33 mouse cellular contexts compared by ENCODE assay signal in the genomic region with DNA sequence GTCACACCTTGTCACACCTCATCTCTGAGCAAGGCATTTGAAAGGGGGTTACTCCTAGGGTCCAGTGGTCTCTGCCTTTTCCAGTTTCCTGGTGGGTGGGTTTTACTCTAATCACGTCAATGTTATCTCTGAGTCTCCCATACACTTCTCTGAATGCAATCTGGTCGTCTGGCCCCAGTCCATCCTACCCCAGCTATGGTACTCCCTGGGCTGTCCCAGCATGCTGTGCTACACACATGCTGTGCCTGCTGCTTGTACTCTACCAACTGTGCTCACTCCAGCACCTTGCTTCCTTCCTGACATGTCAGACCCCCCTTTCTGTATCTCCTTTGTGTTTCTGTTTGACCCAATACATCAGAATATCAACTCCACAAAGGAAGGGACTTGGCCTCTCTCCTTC. TPM values are rescaled to one million over a fixed set of nuclear protein-coding genes. Genes with fewer than 3 reads are reported as not detected.
DNase-seq lines count a peak whose midpoint lies in the region; ATAC-seq and TF ChIP-seq lines count a peak whose summit lies in the region.
"Had no signal": no experiment of that assay in that cellular context is flagged by ENCODE, and none has a peak within 500 bp of the region (broad histone marks: within the 10 kb centered on the region; RNA-seq: fewer than 3 reads in every experiment).

No protein-coding gene starts in this region.

- no peak overlapping the region for H3K4me3 ChIP-seq in forebrain, embryonic 15.5 days
- no peak overlapping the region for H3K4me3 ChIP-seq in forebrain, embryonic 12.5 days (replicated peaks)
- H3K4me3 ChIP-seq in forebrain, embryonic 16.5 days (replicated peaks; ENCODE audit: low read length): no peak overlapping the region
- H3K4me3 ChIP-seq in myocyte: no peak overlapping the region
- H3K4me3 ChIP-seq: embryonic facial prominence, embryonic 10.5 days; embryonic facial prominence, embryonic 13.5 days; erythroblast, embryonic 14.5 days; gastrocnemius, adult 2 months; hindbrain, embryonic 12.5 days; hindbrain, embryonic 15.5 days had no signal

- no peaks in the 10 kb centered on the region for H3K79me2 ChIP-seq in myocyte (ENCODE audit: control insufficient read depth, insufficient read depth)

- peak; percentile 53; the same call in 1 of the 2 replicates for ATAC-seq in forebrain, embryonic 15.5 days (replicated peaks)
- no peak for ATAC-seq in forebrain, embryonic 12.5 days (ENCODE audit: low FRiP score)
- peak; percentile 65 for ATAC-seq in forebrain, embryonic 16.5 days
- ATAC-seq: CD4-positive, CD25-positive, alpha-beta regulatory T cell, adult 4 months had no signal

- H3K4me2 ChIP-seq in forebrain, embryonic 15.5 days (replicated peaks): no peak overlapping the region
- H3K4me2 ChIP-seq in forebrain, embryonic 12.5 days: no peak overlapping the region
- H3K4me2 ChIP-seq in forebrain, embryonic 16.5 days (ENCODE audit: low read length): no peak overlapping the region
- no peak overlapping the region for H3K4me2 ChIP-seq in myocyte (ENCODE audit: low read depth)
- H3K4me2 ChIP-seq: embryonic facial prominence, embryonic 13.5 days; heart, embryonic 11.5 days; hindbrain, embryonic 12.5 days; hindbrain, embryonic 15.5 days had no signal

- peak; percentile 39 to 57 for DNase-seq in layer of hippocampus, postnatal 14 days (ENCODE audit: low spot score in 2 of 2)
- DNase-seq in layer of hippocampus, adult 11-12 months (ENCODE audit: low spot score): no peak
- no peak for DNase-seq in left cerebral cortex, adult 9 months (ENCODE audit: low spot score in 2 of 2)
- DNase-seq: adrenal gland, adult 2 months; adrenal gland, postnatal 14 days; cerebellum, adult 11-12 months; cerebellum, adult 8-10 months; gastrocnemius, adult 2 months; gastrocnemius, postnatal 14 days; heart, adult 11 months had no signal

- H3ac ChIP-seq in myocyte (ENCODE audit: control insufficient read depth, insufficient read length): no peak overlapping the region

- no peaks in the 10 kb centered on the region for H3K9me3 ChIP-seq in forebrain, embryonic 15.5 days
- H3K9me3 ChIP-seq in forebrain, embryonic 12.5 days: no peaks in the 10 kb centered on the region
- no peaks in the 10 kb centered on the region for H3K9me3 ChIP-seq in forebrain, embryonic 16.5 days (ENCODE audit: control insufficient read depth, low read length)
- H3K9me3 ChIP-seq: embryonic facial prominence, embryonic 10.5 days; embryonic facial prominence, embryonic 13.5 days; hindbrain, embryonic 12.5 days; hindbrain, embryonic 15.5 days had no signal

- H3K4me1 ChIP-seq in forebrain, embryonic 15.5 days: no peaks in the 10 kb centered on the region
- H3K4me1 ChIP-seq in forebrain, embryonic 12.5 days: peaks cover 10% of the 10 kb centered on the region; the same call in 1 of the 2 replicates
- peaks cover 6% of the 10 kb centered on the region for H3K4me1 ChIP-seq in forebrain, embryonic 16.5 days (replicated peaks; ENCODE audit: control insufficient read depth, insufficient read depth, low read length)

- TF ChIP-seq POLR2A in myocyte (IDR thresholded peaks at IDR 0.05; ENCODE audit: insufficient read length, low read depth): no peak

- H3K27me3 ChIP-seq in forebrain, embryonic 15.5 days: no peaks in the 10 kb centered on the region
- H3K27me3 ChIP-seq in forebrain, embryonic 12.5 days: peaks cover 18% of the 10 kb centered on the region
- peaks cover 2% of the 10 kb centered on the region; the same call in 1 of the 2 replicates for H3K27me3 ChIP-seq in forebrain, embryonic 16.5 days (replicated peaks; ENCODE audit: control insufficient read depth, insufficient read depth, low read length)
- no peaks in the 10 kb centered on the region for H3K27me3 ChIP-seq in myocyte (ENCODE audit: control insufficient read depth, insufficient read depth, insufficient read length)
- H3K27me3 ChIP-seq: hindbrain, embryonic 15.5 days had no signal

- peaks cover 21% of the 10 kb centered on the region; the same call in 1 of the 2 replicates for H3K36me3 ChIP-seq in forebrain, embryonic 15.5 days
- peaks cover 14% of the 10 kb centered on the region for H3K36me3 ChIP-seq in forebrain, embryonic 12.5 days (replicated peaks)
- H3K36me3 ChIP-seq in forebrain, embryonic 16.5 days (ENCODE audit: control insufficient read depth, insufficient read depth): 0 out of 2 replicates have a peak, but pooled peaks cover 2% of the 10 kb centered on the region
- no peaks in the 10 kb centered on the region for H3K36me3 ChIP-seq in myocyte (ENCODE audit: control insufficient read depth, insufficient read depth)

- no peak overlapping the region for H3K27ac ChIP-seq in forebrain, embryonic 15.5 days (replicated peaks)
- no peak overlapping the region for H3K27ac ChIP-seq in forebrain, embryonic 12.5 days
- no peak overlapping the region for H3K27ac ChIP-seq in forebrain, embryonic 16.5 days (ENCODE audit: low read length)
- H3K27ac ChIP-seq: embryonic facial prominence, embryonic 10.5 days; embryonic facial prominence, embryonic 13.5 days; gastrocnemius, adult 2 months; hindbrain, embryonic 12.5 days; hindbrain, embryonic 15.5 days had no signal

- WGBS in forebrain, embryonic 15.5 days: 52% methylated on average over 2 of the region's 2 CpGs
- WGBS in forebrain, embryonic 12.5 days: 78% methylated on average over 2 of the region's 2 CpGs
- 50% methylated on average over 2 of the region's 2 CpGs for WGBS in forebrain, embryonic 16.5 days

- no peak overlapping the region for H3K9ac ChIP-seq in forebrain, embryonic 15.5 days (replicated peaks)
- H3K9ac ChIP-seq in forebrain, embryonic 12.5 days: no peak overlapping the region
- no peak overlapping the region for H3K9ac ChIP-seq in forebrain, embryonic 16.5 days (replicated peaks; ENCODE audit: low read depth, low read length)
- H3K9ac ChIP-seq: embryonic facial prominence, embryonic 13.5 days; hindbrain, embryonic 12.5 days; hindbrain, embryonic 15.5 days had no signal

TF ChIP-seq in myocyte, 11 proteins besides CTCF, POLR2A, EP300 and RAD21:
- peak; percentile 8 for TF ChIP-seq POLR2AphosphoS2 (IDR thresholded peaks at IDR 0.05; ENCODE audit: insufficient read length, low read depth)
- TF ChIP-seq REST (IDR thresholded peaks at IDR 0.05; ENCODE audit: insufficient read depth, insufficient read length): no peak
- no peak for TF ChIP-seq MYOD1 (IDR thresholded peaks at IDR 0.05; ENCODE audit: control insufficient read depth in 1 of 3, insufficient read length in 2 of 3, low read depth in 2 of 3)

RNA-seq across cellular contexts. Expression of gene Col9a2, which starts 17.8 kb away (rescaled TPM):
- 3.2 and 5.9 TPM in 2 replicates for polyA plus RNA-seq in forebrain, embryonic 15.5 days (2015; fragmentation: Nextera tagmentation; extraction: Ambion mirVana)
- 5.6 and 7.9 TPM in 2 replicates for polyA plus RNA-seq in forebrain, embryonic 12.5 days (2016; fragmentation: Nextera tagmentation; extraction: Ambion mirVana)
- total RNA-seq in layer of hippocampus, postnatal 14 days (2021): 1 to 10 TPM; 5.7 to 7.0 TPM
- polyA plus RNA-seq in forebrain, embryonic 16.5 days (2015; fragmentation: Nextera tagmentation; extraction: Ambion mirVana): 4.6 and 5.5 TPM in 2 replicates
- polyA plus RNA-seq in myocyte (2012; fragmentation: generic; extraction: Trizol): not detected
- total RNA-seq: heart, adult 8-10 months; heart, postnatal 25 days; hematopoietic stem cell, adult 5-6 weeks had no signal
- polyA plus RNA-seq: C2C12; CD4-positive, CD25-positive, alpha-beta regulatory T cell, adult 4 months had no signal

RNA-seq across cellular contexts. Expression of gene Smap2, which starts 40.0 kb away (rescaled TPM):
- polyA plus RNA-seq in forebrain, embryonic 15.5 days (2015; fragmentation: Nextera tagmentation; extraction: Ambion mirVana): 37.2 and 40.1 TPM in 2 replicates
- 28.2 and 29.1 TPM in 2 replicates for polyA plus RNA-seq in forebrain, embryonic 12.5 days (2016; fragmentation: Nextera tagmentation; extraction: Ambion mirVana)
- total RNA-seq in layer of hippocampus, postnatal 14 days (2021): 100 to 1,000 TPM; 138 to 140 TPM
- 34.4 and 36.8 TPM in 2 replicates for polyA plus RNA-seq in forebrain, embryonic 16.5 days (2015; fragmentation: Nextera tagmentation; extraction: Ambion mirVana)
- 31.3 TPM for polyA plus RNA-seq in myocyte (2012; fragmentation: generic; extraction: Trizol)

RNA-seq across cellular contexts. Expression of gene Zmpste24, which starts 41.0 kb away (rescaled TPM):
- 25.4 and 26.6 TPM in 2 replicates for polyA plus RNA-seq in forebrain, embryonic 15.5 days (2015; fragmentation: Nextera tagmentation; extraction: Ambion mirVana)
- polyA plus RNA-seq in forebrain, embryonic 12.5 days (2016; fragmentation: Nextera tagmentation; extraction: Ambion mirVana): 33.3 and 35.0 TPM in 2 replicates
- 10 to 100 TPM; 24.7 to 25.6 TPM for total RNA-seq in layer of hippocampus, postnatal 14 days (2021)
- 27.4 and 32.1 TPM in 2 replicates for polyA plus RNA-seq in forebrain, embryonic 16.5 days (2015; fragmentation: Nextera tagmentation; extraction: Ambion mirVana)
- 17.6 TPM for polyA plus RNA-seq in myocyte (2012; fragmentation: generic; extraction: Trizol)

RNA-seq across cellular contexts. Expression of gene Tmco2, which starts 52.0 kb away (rescaled TPM):
- not detected in 2 replicates for polyA plus RNA-seq in forebrain, embryonic 15.5 days (2015; fragmentation: Nextera tagmentation; extraction: Ambion mirVana)
- polyA plus RNA-seq in forebrain, embryonic 12.5 days (2016; fragmentation: Nextera tagmentation; extraction: Ambion mirVana): not detected in 2 replicates
- total RNA-seq in layer of hippocampus, postnatal 14 days (2021): not detected
- polyA plus RNA-seq in forebrain, embryonic 16.5 days (2015; fragmentation: Nextera tagmentation; extraction: Ambion mirVana): not detected in 2 replicates
- not detected for polyA plus RNA-seq in myocyte (2012; fragmentation: generic; extraction: Trizol)
- total RNA-seq: adrenal gland, adult 2 months; adrenal gland, postnatal 14 days; adrenal gland, postnatal 4 days; gastrocnemius, adult 2 months; gastrocnemius, postnatal 14 days; gastrocnemius, postnatal 4 days; heart, adult 8-10 months; heart, postnatal 25 days; hematopoietic stem cell, adult 5-6 weeks; MEL had no signal
- polyA plus RNA-seq: adrenal gland, adult 2 months; C2C12; CD4-positive, CD25-positive, alpha-beta regulatory T cell, adult 4 months; cortical plate, adult 2 months; embryonic facial prominence, embryonic 10.5 days; embryonic facial prominence, embryonic 13.5 days; erythroblast, embryonic 14.5 days; frontal cortex, adult 2 months; heart, embryonic 11.5 days; heart, embryonic 14.5 days; heart, postnatal 0 days; hindbrain, embryonic 12.5 days; hindbrain, embryonic 15.5 days; intestine, embryonic 14.5 days had no signal

Comparison
In these comparisons a context has a peak if more than half of its experiments do, and no peak if none do; other contexts are left out.
1. DNase-seq: peak in layer of hippocampus, postnatal 14 days (2 of 2); none in layer of hippocampus, adult 11-12 months (single experiment) and left cerebral cortex, adult 9 months (0 of 2).